Mouse (Mus musculus) liver, adult 2 months (tissue): ENCODE measurements around the gene Ankrd37. TPM values are rescaled to one million over a fixed set of nuclear protein-coding genes. Genes with fewer than 3 reads are reported as not detected.

ENCODE experiments used
- DNase-seq: peaks from one replicate; pipeline ENCODE4 v3.0.0-alpha.2; 2011; ENCODE audit warnings: low read depth, low spot score; ENCODE audit errors: extremely low read depth
- H3K27ac ChIP-seq: fragments of 200-500 bp; replicated peaks from 2 replicates; pipeline ENCODE4 v1.5.1; 2012; ENCODE audit warnings: low read depth, mild to moderate bottlenecking, control low read depth, inconsistent platforms, low read length; ENCODE audit not compliant: insufficient read depth
- H3K27me3 ChIP-seq: fragments of 200-500 bp; 2 replicates; pipeline ENCODE4 v1.6.1; 2012; ENCODE audit warnings: mild to moderate bottlenecking, moderate library complexity, low read length, inconsistent platforms; ENCODE audit not compliant: control insufficient read depth, insufficient read depth
- H3K36me3 ChIP-seq: fragments of 200-500 bp; 2 replicates; pipeline ENCODE4 v1.6.1; 2012; ENCODE audit warnings: low read length, inconsistent platforms; ENCODE audit not compliant: control insufficient read depth, insufficient read depth
- H3K4me1 ChIP-seq: fragments of 200-500 bp; 2 replicates; pipeline ENCODE4 v1.6.1; 2011; ENCODE audit warnings: low read length; ENCODE audit not compliant: control insufficient read depth, insufficient read depth
- H3K4me3 ChIP-seq: fragments of 200-500 bp; 2 replicates; pipeline ENCODE4 v1.5.1; 2011; ENCODE audit warnings: low read depth, mild to moderate bottlenecking, control low read depth, low read length, moderate library complexity; ENCODE audit not compliant: insufficient read depth
- H3K79me2 ChIP-seq: fragments of 200-500 bp; 2 replicates; pipeline ENCODE4 v1.6.1; 2012; ENCODE audit warnings: inconsistent platforms, mild to moderate bottlenecking, low read length, moderate library complexity; ENCODE audit not compliant: control insufficient read depth, insufficient read depth
- H3K9ac ChIP-seq: fragments of 200-500 bp; 2 replicates; pipeline ENCODE4 v1.6.1; 2012; ENCODE audit warnings: low read depth, mild to moderate bottlenecking, control low read depth, inconsistent platforms, low read length
- CTCF ChIP-seq: fragments of 200-500 bp; IDR thresholded peaks from 2 replicates; pipeline ENCODE4 v1.5.1; 2011; ENCODE audit warnings: low read depth, low read length, control low read depth
- POLR2A ChIP-seq: fragments of 200-500 bp; IDR thresholded peaks from 2 replicates; pipeline ENCODE4 v1.6.1; 2011; ENCODE audit warnings: low read length, control low read depth; ENCODE audit not compliant: insufficient read depth; ENCODE audit errors: extremely low read depth
- WGBS: fragments of 180-500 bp; shearing (Covaris S2); methylation state at CpG from one replicate; pipeline ENCODE4 v1.1.7; 2018; 5-methylcytosine and 5-hydroxymethylcytosine counted together
- polyA plus RNA-seq: library from polyadenylated mRNA; depleted of rRNA; stranded (reverse); fragments of >200 nt; gene quantifications from 2 replicates; pipeline ENCODE4 v1.2.3, GENCODE M21; 2012; rRNA removed
- total RNA-seq: library from RNA; depleted of rRNA; stranded (reverse); fragments of >200 nt; gene quantifications from 2 replicates; pipeline ENCODE4 v1.2.3, GENCODE M21; 2014; rRNA removed

The Ankrd37 gene
- total and polyA plus RNA-seq, 2 experiments = 0.65 to 2.4 TPM

GRCm38 (mm10) chr8:45950622-45951021 is 54.9 kb downstream of the Ankrd37 start:
- no peaks in the 10 kb centered on the region for H3K27me3 ChIP-seq
- TF ChIP-seq CTCF (no peak), POLR2A (no peak)
- 72% methylated on average over 2 of the region's 2 CpGs for WGBS
- H3K27ac ChIP-seq = no peak overlapping the region
- DNase-seq = no peak
- no peak overlapping the region for H3K4me3 ChIP-seq
- H3K4me1 ChIP-seq = no peaks in the 10 kb centered on the region
- H3K36me3 ChIP-seq = no peaks in the 10 kb centered on the region
- H3K79me2 ChIP-seq = no peaks in the 10 kb centered on the region
- no peak overlapping the region for H3K9ac ChIP-seq

Other genes with a start within 250 kb of the Ankrd37 start
- 0.47 and 0.65 TPM in 2 replicates for gene Pdlim3, start 120.2 kb downstream of the Ankrd37 start, total RNA-seq
- 0.42 and 0.66 TPM in 2 replicates for gene Pdlim3, start 120.2 kb downstream of the Ankrd37 start, polyA plus RNA-seq
- not detected in 2 replicates for gene Ccdc110, start 71.1 kb downstream of the Ankrd37 start, total RNA-seq
- not detected in 2 replicates for gene Ccdc110, start 71.1 kb downstream of the Ankrd37 start, polyA plus RNA-seq
- gene 1700029J07Rik, start 30.5 kb downstream of the Ankrd37 start, total RNA-seq = 0.60 and 0.65 TPM in 2 replicates
- 0.13 and 0.15 TPM in 2 replicates for gene 1700029J07Rik, start 30.5 kb downstream of the Ankrd37 start, polyA plus RNA-seq
- gene Ufsp2, start 30.2 kb downstream of the Ankrd37 start, total RNA-seq = 53.8 and 68.0 TPM in 2 replicates
- gene Ufsp2, start 30.2 kb downstream of the Ankrd37 start, polyA plus RNA-seq = 16.9 and 18.6 TPM in 2 replicates
- 0.40 and 0.65 TPM in 2 replicates for gene Lrp2bp, start 6.4 kb downstream of the Ankrd37 start, total RNA-seq
- 0.32 and 0.73 TPM in 2 replicates for gene Lrp2bp, start 6.4 kb downstream of the Ankrd37 start, polyA plus RNA-seq
- gene Cfap97, start 146.1 kb upstream of the Ankrd37 start, total RNA-seq = 8.7 and 10.1 TPM in 2 replicates
- 3.0 and 3.4 TPM in 2 replicates for gene Cfap97, start 146.1 kb upstream of the Ankrd37 start, polyA plus RNA-seq
- 10.7 and 11.7 TPM in 2 replicates for gene Snx25, start 146.5 kb upstream of the Ankrd37 start, total RNA-seq
- 2.6 and 3.0 TPM in 2 replicates for gene Snx25, start 146.5 kb upstream of the Ankrd37 start, polyA plus RNA-seq
- gene Slc25a4, start 205.6 kb upstream of the Ankrd37 start, total RNA-seq = 13.4 TPM in 2 replicates
- gene Slc25a4, start 205.6 kb upstream of the Ankrd37 start, polyA plus RNA-seq = 5.0 and 7.4 TPM in 2 replicates